Mouse (Mus musculus) cerebellum, postnatal 4 days (tissue): ENCODE data around the gene Zfp286.

Experiments
- DNase-seq, 2 experiments: peaks; one replicate each; pipeline ENCODE4 v3.0.0; 2022; ENCODE audit warnings: low spot score in 2 of 2, mixed read lengths in 1 of 2

The Zfp286 gene

GRCm38 (mm10) chr11:62788935-62789616 is at the start of gene Zfp286:
TSS of gene Zfp286 (minus strand) at chr11:62789462.
- peak; percentile 73 to 88 for DNase-seq

GRCm38 (mm10) chr11:62831906-62832305 is 42.6 kb upstream of the Zfp286 start:
- no peak for DNase-seq

GRCm38 (mm10) chr11:62830387-62830786 is 41.1 kb upstream of the Zfp286 start:
- DNase-seq, result no peak

GRCm38 (mm10) chr11:62827911-62828310 is 38.6 kb upstream of the Zfp286 start:
- no peak for DNase-seq

- DNase-seq, result no peak
Observed at GRCm38 (mm10) chr11:62827135-62827534, 37.9 kb upstream of the Zfp286 start.

GRCm38 (mm10) chr11:62826106-62826733 is 37.0 kb upstream of the Zfp286 start:
- no peak for DNase-seq

GRCm38 (mm10) chr11:62825222-62826105 is 36.2 kb upstream of the Zfp286 start:
- no peak for DNase-seq

GRCm38 (mm10) chr11:62824211-62824610 is 34.9 kb upstream of the Zfp286 start:
- no peak for DNase-seq

GRCm38 (mm10) chr11:62821893-62822292 is 32.6 kb upstream of the Zfp286 start:
- DNase-seq, result no peak

GRCm38 (mm10) chr11:62820661-62821437 is 31.6 kb upstream of the Zfp286 start:
- peak in 1 of 2 experiments; percentile 3 for DNase-seq

- DNase-seq, result peak in 1 of 2 experiments; percentile 57
Observed at GRCm38 (mm10) chr11:62820059-62820541, 30.8 kb upstream of the Zfp286 start, which contains the start of gene Trim16. TSS of gene Trim16 (plus strand) at chr11:62820231.

GRCm38 (mm10) chr11:62819059-62819686 is 29.9 kb upstream of the Zfp286 start:
- DNase-seq, result no peak

GRCm38 (mm10) chr11:62816591-62816990 is 27.3 kb upstream of the Zfp286 start:
- no peak for DNase-seq

- no peak for DNase-seq
Observed at GRCm38 (mm10) chr11:62815438-62815837, 26.2 kb upstream of the Zfp286 start.

GRCm38 (mm10) chr11:62814625-62815024 is 25.4 kb upstream of the Zfp286 start:
- DNase-seq, result no peak

GRCm38 (mm10) chr11:62813970-62814624 is 24.8 kb upstream of the Zfp286 start:
- DNase-seq, result no peak

- DNase-seq, result no peak
Observed at GRCm38 (mm10) chr11:62813497-62813896, 24.2 kb upstream of the Zfp286 start.

GRCm38 (mm10) chr11:62812268-62812667 is 23.0 kb upstream of the Zfp286 start:
- DNase-seq, result no peak

GRCm38 (mm10) chr11:62809201-62809600 is 19.9 kb upstream of the Zfp286 start:
- peak in 1 of 2 experiments; percentile 16 for DNase-seq

GRCm38 (mm10) chr11:62807965-62808364 is 18.7 kb upstream of the Zfp286 start:
- no peak for DNase-seq
